Mouse (Mus musculus): Measurements from ENCODE around the gene Hoxc5.

- TF ChIP-seq CTCF (IDR thresholded peaks at IDR 0.05; ENCODE audit: insufficient read depth, low read depth, low read length) (no peak), POLR2A (IDR thresholded peaks at IDR 0.05; ENCODE audit: insufficient read depth, low read depth, low read length) (no peak)
These were observed 18.4 kb upstream of the Hoxc5 start for GRCm38 (mm10) chr15:102948842-102949241.
